Mouse (Mus musculus): ENCODE results near the gene Mpst. TPM values are rescaled to one million over a fixed set of nuclear protein-coding genes. Genes with fewer than 3 reads are reported as not detected.

Gene Mpst
- polyA plus RNA-seq, 1 experiment from 2014 or later, result 3.2 TPM

DNA sequence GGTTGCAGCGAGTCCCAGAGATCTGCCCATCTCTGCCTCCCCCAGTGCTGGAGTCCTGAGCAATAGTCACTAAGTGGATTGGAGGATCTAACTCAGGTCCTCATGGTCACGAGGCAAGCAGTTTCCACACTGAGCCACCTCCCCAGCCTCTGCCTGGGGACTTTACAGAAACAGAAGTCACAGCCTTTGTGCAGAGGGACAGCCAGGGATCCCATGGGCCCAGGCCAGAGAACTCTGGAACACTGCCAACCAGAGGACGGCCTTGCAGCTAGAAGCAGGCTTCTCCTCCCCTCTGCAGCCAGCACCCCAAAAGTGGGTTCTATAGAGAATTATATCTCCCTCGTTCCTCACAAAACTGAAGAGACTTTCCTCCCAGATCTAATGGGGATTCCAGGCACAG is 4.3 kb upstream of the Mpst start:
- DNase-seq (ENCODE audit: low spot score) (no peak), ATAC-seq (ENCODE audit: low FRiP score) (no peak)
- Histone ChIP-seq H3K9me3 (ENCODE audit: control insufficient read depth, low read length) (no peaks in the 10 kb centered on the region), H3K4me2 (replicated peaks) (no peak overlapping the region), H3K9ac (no peak overlapping the region), H3K27me3 (ENCODE audit: control insufficient read depth, insufficient read depth, low read length) (no peaks in the 10 kb centered on the region), H3K4me1 (replicated peaks; ENCODE audit: control insufficient read depth, insufficient read depth, low read length) (peaks cover 20% of the 10 kb centered on the region), H3K27ac (no peak overlapping the region), H3K36me3 (replicated peaks; ENCODE audit: control insufficient read depth, insufficient read depth) (no peaks in the 10 kb centered on the region), H3K4me3 (replicated peaks; ENCODE audit: low read length) (no peak overlapping the region)
- 52% methylated on average over 4 of the region's 4 CpGs for whole genome bisulfite sequencing

DNA sequence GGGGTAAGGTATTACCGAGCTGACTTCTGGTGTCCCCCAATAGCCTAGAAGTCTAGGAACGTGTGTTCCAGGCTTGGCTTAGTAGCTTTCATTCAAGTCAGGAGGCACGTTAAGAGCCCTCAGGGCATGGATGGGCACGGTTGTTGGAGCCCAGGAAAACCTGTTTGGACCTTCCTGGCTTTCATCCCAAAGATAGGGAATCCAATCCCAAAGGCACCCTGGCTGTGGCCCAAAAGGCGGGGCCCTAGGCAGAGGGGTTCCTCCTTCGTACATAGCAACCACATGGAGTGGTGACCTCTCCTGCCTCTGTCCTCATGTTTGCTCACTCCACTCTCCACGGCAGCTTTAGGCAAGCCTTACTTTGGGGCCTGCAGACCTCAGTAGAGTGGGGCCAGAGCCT is 3.8 kb upstream of the Mpst start:
- H3K36me3 ChIP-seq (replicated peaks; ENCODE audit: control insufficient read depth, insufficient read depth), result no peaks in the 10 kb centered on the region
- no peak overlapping the region for H3K9ac ChIP-seq
- no peaks in the 10 kb centered on the region for H3K27me3 ChIP-seq (ENCODE audit: control insufficient read depth, insufficient read depth, low read length)
- H3K4me3 ChIP-seq (replicated peaks; ENCODE audit: low read length), result no peak overlapping the region
- WGBS, result 82% methylated on average over 7 of the region's 7 CpGs
- H3K4me1 ChIP-seq (replicated peaks; ENCODE audit: control insufficient read depth, insufficient read depth, low read length), result peaks cover 25% of the 10 kb centered on the region
- no peak overlapping the region for H3K27ac ChIP-seq
- ATAC-seq (ENCODE audit: low FRiP score) (no peak), DNase-seq (ENCODE audit: low spot score) (no peak)
- no peaks in the 10 kb centered on the region for H3K9me3 ChIP-seq (ENCODE audit: control insufficient read depth, low read length)
- H3K4me2 ChIP-seq (replicated peaks), result no peak overlapping the region

DNA sequence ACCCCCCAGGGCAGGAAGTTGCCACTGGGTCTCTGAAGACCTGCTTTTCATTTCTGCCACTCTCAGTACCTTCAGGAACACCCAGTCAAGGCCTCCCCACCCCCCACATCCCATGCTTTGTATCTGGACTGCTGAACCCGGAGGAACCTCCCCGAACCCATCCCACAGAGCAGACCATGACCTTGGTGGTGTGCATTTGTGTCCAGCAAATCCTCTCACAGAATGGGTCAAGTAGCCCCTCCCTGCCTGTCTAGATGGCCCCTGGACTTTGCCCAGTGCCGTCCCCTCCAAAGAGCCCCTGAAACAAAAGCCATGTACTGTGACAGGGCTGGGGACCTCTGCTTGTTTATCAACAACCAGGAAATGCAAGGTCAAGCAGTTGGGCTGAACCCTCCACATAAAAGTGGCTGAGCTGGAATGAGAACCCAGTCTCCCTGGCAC is 2.9 kb upstream of the Mpst start:
- ATAC-seq (ENCODE audit: low FRiP score), result no peak
- 44% methylated on average over 3 of the region's 3 CpGs for WGBS
- H3K4me2 ChIP-seq (replicated peaks), result peak overlapping the region; percentile 8; the same call in 1 of the 2 replicates
- H3K9ac ChIP-seq, result 0 out of 2 replicates have a peak overlapping the region, but pooled peaks have one; percentile 4
- no peak overlapping the region for H3K4me3 ChIP-seq (replicated peaks; ENCODE audit: low read length)
- DNase-seq (ENCODE audit: low spot score), result no peak
- no peaks in the 10 kb centered on the region for H3K36me3 ChIP-seq (replicated peaks; ENCODE audit: control insufficient read depth, insufficient read depth)
- H3K9me3 ChIP-seq (ENCODE audit: control insufficient read depth, low read length), result no peaks in the 10 kb centered on the region
- H3K27ac ChIP-seq, result peak overlapping the region; percentile 17; the same call in 1 of the 2 replicates
- H3K27me3 ChIP-seq (ENCODE audit: control insufficient read depth, insufficient read depth, low read length), result 0 out of 2 replicates have a peak, but pooled peaks cover 3% of the 10 kb centered on the region
- H3K4me1 ChIP-seq (replicated peaks; ENCODE audit: control insufficient read depth, insufficient read depth, low read length), result peaks cover 30% of the 10 kb centered on the region

DNA sequence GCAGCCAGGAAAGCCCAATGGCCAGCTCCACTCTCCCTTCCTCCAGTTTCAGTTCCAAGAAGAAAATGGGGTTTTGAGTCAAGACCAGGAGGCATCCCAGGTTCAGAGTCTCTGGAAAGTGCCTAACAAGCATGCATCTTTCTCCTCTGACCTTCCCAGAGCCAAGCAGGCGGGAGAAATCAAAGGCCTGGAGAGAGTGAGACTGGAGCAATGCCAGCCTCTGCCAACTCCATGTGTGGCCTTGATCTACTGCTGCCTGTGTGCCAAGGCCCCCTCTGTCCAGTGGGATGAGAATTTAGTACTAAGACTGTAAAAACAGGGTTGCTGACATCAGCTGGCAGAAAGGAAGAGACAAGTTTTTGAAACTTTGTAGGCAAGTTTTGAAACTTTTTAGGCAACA is 2.3 kb upstream of the Mpst start:
- H3K9ac ChIP-seq, result 0 out of 2 replicates have a peak overlapping the region, but pooled peaks have one; percentile 4
- H3K4me1 ChIP-seq (replicated peaks; ENCODE audit: control insufficient read depth, insufficient read depth, low read length), result peaks cover 30% of the 10 kb centered on the region
- H3K27me3 ChIP-seq (ENCODE audit: control insufficient read depth, insufficient read depth, low read length), result peaks cover 8% of the 10 kb centered on the region
- H3K4me3 ChIP-seq (replicated peaks; ENCODE audit: low read length), result no peak overlapping the region
- WGBS, result 47% methylated on average over 1 of the region's 1 CpGs
- no peak overlapping the region for H3K27ac ChIP-seq
- no peaks in the 10 kb centered on the region for H3K9me3 ChIP-seq (ENCODE audit: control insufficient read depth, low read length)
- peak; percentile 42 for DNase-seq (ENCODE audit: low spot score)
- ATAC-seq (ENCODE audit: low FRiP score), result no peak
- peak overlapping the region; percentile 8; the same call in 1 of the 2 replicates for H3K4me2 ChIP-seq (replicated peaks)
- no peaks in the 10 kb centered on the region for H3K36me3 ChIP-seq (replicated peaks; ENCODE audit: control insufficient read depth, insufficient read depth)

DNA sequence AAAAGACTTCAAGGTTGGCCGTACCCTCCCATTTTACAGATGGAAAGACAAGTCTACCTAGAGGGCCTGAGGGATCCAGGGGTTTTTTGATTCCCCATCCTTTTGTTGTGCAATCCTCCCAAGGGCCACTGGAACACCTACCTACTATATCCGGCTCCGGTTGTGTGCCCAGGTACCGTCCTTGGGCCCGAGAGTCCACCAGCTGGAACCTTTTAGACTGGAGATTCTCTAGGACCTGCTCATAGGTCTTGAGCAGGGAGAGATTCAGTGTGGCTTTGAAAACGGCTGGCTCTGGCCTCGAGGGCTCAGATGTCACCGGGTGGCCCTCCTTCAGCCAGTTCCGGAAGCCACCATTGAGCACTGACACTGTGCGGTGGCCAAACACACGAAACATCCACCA is 1.1 kb upstream of the Mpst start:
- Histone ChIP-seq H3K4me3 (replicated peaks; ENCODE audit: low read length) (peak overlapping the region; percentile 55), H3K27ac (no peak overlapping the region), H3K27me3 (ENCODE audit: control insufficient read depth, insufficient read depth, low read length) (peaks cover 20% of the 10 kb centered on the region), H3K36me3 (replicated peaks; ENCODE audit: control insufficient read depth, insufficient read depth) (no peaks in the 10 kb centered on the region), H3K4me2 (replicated peaks) (peak overlapping the region; percentile 91), H3K9ac (peak overlapping the region; percentile 65), H3K9me3 (ENCODE audit: control insufficient read depth, low read length) (no peaks in the 10 kb centered on the region), H3K4me1 (replicated peaks; ENCODE audit: control insufficient read depth, insufficient read depth, low read length) (peaks cover 38% of the 10 kb centered on the region)
- 54% methylated on average over 11 of the region's 11 CpGs for WGBS
- DNase-seq (ENCODE audit: low spot score) (no peak), ATAC-seq (ENCODE audit: low FRiP score) (no peak)

DNA sequence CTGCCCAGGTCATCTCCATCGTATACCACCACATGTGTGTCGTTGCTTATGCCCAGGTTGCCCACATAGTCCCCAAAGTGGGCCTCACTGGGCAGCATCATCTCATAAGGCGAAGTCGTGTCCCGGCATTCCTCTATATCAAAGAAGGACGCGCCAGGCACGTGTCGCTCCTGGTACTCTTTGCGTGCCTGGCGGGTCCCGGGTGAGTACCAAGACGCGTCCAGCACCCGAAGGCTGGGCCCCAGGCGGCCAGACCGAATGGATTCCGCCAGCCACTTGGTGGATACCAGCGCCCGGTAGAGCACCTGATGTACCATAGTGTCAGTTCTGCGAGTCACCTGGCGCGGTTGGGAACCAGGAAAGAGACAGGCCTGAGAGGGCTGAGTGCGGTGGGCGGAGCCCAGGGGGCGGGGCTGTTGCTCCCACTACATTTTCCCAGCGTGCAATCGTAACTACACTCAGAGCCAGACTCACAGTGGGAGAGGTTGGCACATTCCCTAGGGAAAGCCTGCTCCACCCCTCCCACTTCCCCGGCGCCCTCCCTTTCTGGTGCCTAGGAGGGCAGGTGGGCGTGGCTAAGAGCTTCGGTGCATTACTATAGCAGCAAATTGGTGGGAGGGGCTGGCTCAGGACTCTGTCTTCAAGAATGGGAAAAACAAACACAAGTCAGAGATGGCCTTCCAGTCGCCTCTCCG is 552 bp upstream of the Mpst start, which contains the start of gene Tst:
Gene Tst, minus strand, starts transcription at position 391 of the 695 bp plus-strand sequence.
- 1% methylated on average over 34 of the region's 34 CpGs for WGBS
- H3K27ac ChIP-seq, result peak within 1 kb of the TSS; percentile 83
- H3K9ac ChIP-seq, result peak within 1 kb of the TSS; percentile 65
- peak; percentile 82 for DNase-seq (ENCODE audit: low spot score)
- ATAC-seq (ENCODE audit: low FRiP score), result peak; percentile 68
- no peaks in the 10 kb centered on the region for H3K36me3 ChIP-seq (replicated peaks; ENCODE audit: control insufficient read depth, insufficient read depth)
- peak within 1 kb of the TSS; percentile 55 for H3K4me3 ChIP-seq (replicated peaks; ENCODE audit: low read length)
- no peaks in the 10 kb centered on the region for H3K9me3 ChIP-seq (ENCODE audit: control insufficient read depth, low read length)
- H3K4me2 ChIP-seq (replicated peaks), result peak within 1 kb of the TSS; percentile 91
- peaks cover 26% of the 10 kb centered on the region for H3K27me3 ChIP-seq (ENCODE audit: control insufficient read depth, insufficient read depth, low read length)
- peaks cover 41% of the 10 kb centered on the region for H3K4me1 ChIP-seq (replicated peaks; ENCODE audit: control insufficient read depth, insufficient read depth, low read length)

DNA sequence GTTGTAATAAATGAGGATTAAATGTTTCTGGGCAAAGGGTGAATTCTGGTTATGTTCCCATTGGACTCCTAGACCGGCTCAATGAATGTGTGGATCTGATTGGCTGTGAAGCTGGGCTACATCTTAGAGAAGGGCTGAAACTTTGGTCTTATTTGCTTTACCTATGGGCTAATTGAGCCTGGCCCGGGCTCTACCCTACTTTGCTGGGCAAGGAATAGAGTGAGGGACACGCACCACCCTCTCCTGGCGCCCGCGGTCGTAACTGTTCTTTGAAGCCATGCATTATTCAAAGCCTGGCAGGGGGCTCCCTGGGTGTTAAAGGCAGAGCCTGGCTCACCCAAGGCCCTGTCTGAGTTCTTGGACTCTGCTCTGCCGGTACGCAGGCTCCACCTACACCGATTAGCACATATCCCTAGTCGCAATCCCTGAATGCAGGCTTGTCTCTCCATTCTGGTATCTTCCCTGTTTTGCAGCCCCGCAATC is 3.4 kb downstream of the Mpst start:
- ATAC-seq (ENCODE audit: low FRiP score), result no peak
- Histone ChIP-seq H3K9ac (no peak overlapping the region; the same call in 1 of the 2 replicates), H3K9me3 (ENCODE audit: control insufficient read depth, low read length) (no peaks in the 10 kb centered on the region), H3K4me1 (replicated peaks; ENCODE audit: control insufficient read depth, insufficient read depth, low read length) (peaks cover 31% of the 10 kb centered on the region), H3K27ac (no peak overlapping the region), H3K4me3 (replicated peaks; ENCODE audit: low read length) (peak overlapping the region; percentile 14; the same call in 1 of the 2 replicates), H3K27me3 (ENCODE audit: control insufficient read depth, insufficient read depth, low read length) (peaks cover 38% of the 10 kb centered on the region), H3K36me3 (replicated peaks; ENCODE audit: control insufficient read depth, insufficient read depth) (peaks cover 7% of the 10 kb centered on the region), H3K4me2 (replicated peaks) (peak overlapping the region; percentile 37)
- DNase-seq (ENCODE audit: low spot score), result no peak
- WGBS, result 8% methylated on average over 12 of the region's 12 CpGs

DNA sequence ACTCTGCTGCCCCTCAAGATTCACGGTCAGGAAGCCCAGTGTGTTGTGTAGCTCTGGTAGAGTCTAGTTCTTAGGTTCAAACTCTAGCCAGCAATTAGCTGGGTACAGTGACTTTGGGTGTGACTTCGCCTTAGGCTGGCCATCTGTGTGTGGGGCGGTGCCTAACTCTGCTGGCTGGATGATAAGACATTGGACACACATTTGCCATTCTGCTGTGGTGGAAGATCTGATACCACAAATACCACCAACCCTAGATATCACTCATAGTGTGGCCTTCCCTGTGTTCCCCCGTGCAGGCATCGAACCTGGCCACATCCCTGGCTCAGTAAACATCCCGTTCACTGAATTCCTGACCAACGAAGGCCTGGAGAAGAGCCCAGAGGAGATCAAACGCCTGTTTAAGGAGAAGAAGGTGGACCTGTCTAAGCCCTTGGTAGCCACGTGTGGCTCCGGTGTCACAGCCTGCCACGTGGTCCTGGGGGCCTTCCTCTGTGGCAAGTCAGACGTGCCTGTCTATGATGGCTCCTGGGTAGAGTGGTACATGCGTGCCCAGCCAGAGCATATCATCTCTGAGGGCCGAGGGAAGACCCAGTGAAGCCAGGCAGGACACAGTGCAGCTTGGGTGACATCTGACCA is 7.0 kb downstream of the Mpst start:
- Histone ChIP-seq H3K4me2 (replicated peaks) (no peak overlapping the region), H3K9me3 (ENCODE audit: control insufficient read depth, low read length) (no peaks in the 10 kb centered on the region), H3K4me3 (replicated peaks; ENCODE audit: low read length) (no peak overlapping the region), H3K27me3 (ENCODE audit: control insufficient read depth, insufficient read depth, low read length) (peaks cover 37% of the 10 kb centered on the region), H3K9ac (no peak overlapping the region), H3K4me1 (replicated peaks; ENCODE audit: control insufficient read depth, insufficient read depth, low read length) (peaks cover 14% of the 10 kb centered on the region), H3K36me3 (replicated peaks; ENCODE audit: control insufficient read depth, insufficient read depth) (peaks cover 7% of the 10 kb centered on the region), H3K27ac (no peak overlapping the region)
- no peak for ATAC-seq (ENCODE audit: low FRiP score)
- WGBS, result 94% methylated on average over 14 of the region's 14 CpGs
- DNase-seq (ENCODE audit: low spot score), result no peak

DNA sequence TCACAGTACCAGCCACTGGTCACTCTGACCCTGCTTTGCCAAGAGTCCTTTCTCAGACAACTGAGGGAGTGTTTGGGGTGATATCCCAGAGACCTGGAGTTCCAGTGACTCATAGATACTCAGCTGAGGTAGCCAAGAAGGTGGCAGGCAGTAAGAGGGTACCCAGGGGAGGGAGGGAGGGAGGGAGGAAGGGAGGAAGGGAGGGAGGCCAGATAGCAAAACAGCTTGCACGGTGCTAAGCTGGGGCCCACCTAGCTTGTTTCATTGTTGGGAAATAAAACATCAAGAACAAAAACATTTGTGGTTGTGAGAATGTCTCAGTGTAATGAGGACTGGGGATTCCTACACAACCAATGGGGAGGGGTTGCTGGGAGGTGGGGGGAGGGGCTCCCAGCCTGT is 7.5 kb downstream of the Mpst start:
- peaks cover 7% of the 10 kb centered on the region for H3K36me3 ChIP-seq (replicated peaks; ENCODE audit: control insufficient read depth, insufficient read depth)
- H3K4me1 ChIP-seq (replicated peaks; ENCODE audit: control insufficient read depth, insufficient read depth, low read length), result peaks cover 14% of the 10 kb centered on the region
- no peak overlapping the region for H3K9ac ChIP-seq
- no peak overlapping the region for H3K27ac ChIP-seq
- H3K4me2 ChIP-seq (replicated peaks), result no peak overlapping the region
- ATAC-seq (ENCODE audit: low FRiP score), result no peak
- H3K4me3 ChIP-seq (replicated peaks; ENCODE audit: low read length), result no peak overlapping the region
- whole genome bisulfite sequencing, result 53% methylated on average over 1 of the region's 1 CpGs
- peaks cover 31% of the 10 kb centered on the region for H3K27me3 ChIP-seq (ENCODE audit: control insufficient read depth, insufficient read depth, low read length)
- H3K9me3 ChIP-seq (ENCODE audit: control insufficient read depth, low read length), result no peaks in the 10 kb centered on the region
- DNase-seq (ENCODE audit: low spot score), result no peak
